Mouse (Mus musculus): ENCODE measurements around the gene Mcub. TPM values are rescaled to one million over a fixed set of nuclear protein-coding genes. Genes with fewer than 3 reads are reported as not detected.

Gene Mcub
- polyA plus RNA-seq, 1 experiment from 2014 or later: 4.1 TPM

DNA sequence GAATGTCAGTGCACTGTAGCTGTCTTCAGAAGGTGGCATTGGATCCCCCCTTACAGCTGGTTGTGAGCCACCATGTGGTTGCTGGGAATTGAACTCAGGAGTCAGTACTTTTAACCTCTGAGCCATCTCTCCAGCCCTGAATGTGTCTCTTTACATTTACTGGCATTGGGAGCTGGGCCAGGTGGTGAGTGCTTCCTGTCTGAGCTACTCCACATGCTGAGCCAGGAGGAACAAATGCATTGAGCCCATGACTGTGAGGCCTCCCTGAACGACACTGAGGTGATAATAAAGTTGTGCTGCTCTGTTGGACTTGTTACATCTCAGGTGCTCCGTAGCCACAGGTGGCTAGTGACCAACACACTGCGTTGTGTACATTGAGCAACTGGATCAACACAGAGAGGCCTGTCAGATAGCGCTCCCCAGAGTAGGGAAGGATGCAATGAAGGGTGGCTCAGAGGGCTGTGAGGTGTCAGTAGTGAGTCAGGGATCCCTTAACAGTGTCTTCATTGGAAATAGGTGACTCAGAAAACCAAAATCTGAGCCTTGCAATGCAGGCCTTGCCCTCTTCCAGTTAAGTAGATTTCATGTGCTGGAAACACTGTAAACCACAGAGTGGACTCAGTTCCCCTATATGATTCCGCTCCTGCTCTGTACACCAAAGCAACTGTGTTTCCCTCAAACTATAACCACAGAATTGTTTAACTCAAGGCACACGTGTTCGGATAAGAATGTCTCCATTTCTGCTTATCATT is 65.4 kb downstream of the Mcub start:
- 65% methylated on average over 7 of the region's 7 CpGs for WGBS
- no peaks in the 10 kb centered on the region for H3K9me3 ChIP-seq (ENCODE audit: control insufficient read depth)
- peaks cover 10% of the 10 kb centered on the region for H3K4me1 ChIP-seq (replicated peaks; ENCODE audit: control insufficient read depth, insufficient read depth, low read length)
- no peak overlapping the region for H3K27ac ChIP-seq (ENCODE audit: low read depth, low read length)
- no peak overlapping the region; the same call in 1 of the 2 replicates for H3K4me2 ChIP-seq (replicated peaks; ENCODE audit: low read depth)
- no peak for ATAC-seq
- H3K27me3 ChIP-seq (replicated peaks; ENCODE audit: control insufficient read depth, insufficient read depth, low read length): no peaks in the 10 kb centered on the region
- no peak overlapping the region for H3K9ac ChIP-seq (ENCODE audit: low read depth, low read length)
- no peak overlapping the region for H3K4me3 ChIP-seq (ENCODE audit: low read depth, low read length)
- TF ChIP-seq CTCF (IDR thresholded peaks at IDR 0.05; ENCODE audit: low read depth): no peak
- peaks cover 22% of the 10 kb centered on the region for H3K36me3 ChIP-seq (ENCODE audit: control insufficient read depth, insufficient read depth)

DNA sequence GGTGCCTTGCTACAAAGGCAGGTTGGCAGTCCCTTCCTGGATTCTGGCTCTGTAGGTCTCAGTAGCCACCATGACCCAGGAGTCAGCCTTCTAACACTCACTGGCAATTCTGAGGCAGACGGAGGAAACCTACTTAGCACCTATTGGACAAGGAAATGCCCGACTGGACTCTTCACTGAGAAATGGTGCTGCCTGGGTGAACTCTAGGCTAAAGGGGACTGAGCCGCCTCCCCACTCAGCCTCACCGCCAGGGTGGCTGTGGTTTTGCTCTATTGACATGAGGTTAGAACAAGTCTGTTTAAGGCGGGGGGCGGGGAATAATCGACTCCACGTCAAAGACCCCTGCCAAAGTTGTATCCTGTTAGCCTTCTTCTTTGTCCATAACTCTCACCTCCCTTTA is 66.1 kb downstream of the Mcub start:
- H3K27me3 ChIP-seq (replicated peaks; ENCODE audit: control insufficient read depth, insufficient read depth, low read length): no peaks in the 10 kb centered on the region
- no peak for TF ChIP-seq CTCF (IDR thresholded peaks at IDR 0.05; ENCODE audit: low read depth)
- 65% methylated on average over 8 of the region's 8 CpGs for WGBS
- peaks cover 16% of the 10 kb centered on the region; the same call in 1 of the 2 replicates for H3K36me3 ChIP-seq (ENCODE audit: control insufficient read depth, insufficient read depth)
- no peaks in the 10 kb centered on the region for H3K9me3 ChIP-seq (ENCODE audit: control insufficient read depth)
- no peak overlapping the region for H3K27ac ChIP-seq (ENCODE audit: low read depth, low read length)
- no peak overlapping the region for H3K4me3 ChIP-seq (ENCODE audit: low read depth, low read length)
- no peak for ATAC-seq
- H3K4me1 ChIP-seq (replicated peaks; ENCODE audit: control insufficient read depth, insufficient read depth, low read length): peaks cover 10% of the 10 kb centered on the region
- H3K9ac ChIP-seq (ENCODE audit: low read depth, low read length): no peak overlapping the region
- peak overlapping the region; percentile 81 for H3K4me2 ChIP-seq (replicated peaks; ENCODE audit: low read depth)

DNA sequence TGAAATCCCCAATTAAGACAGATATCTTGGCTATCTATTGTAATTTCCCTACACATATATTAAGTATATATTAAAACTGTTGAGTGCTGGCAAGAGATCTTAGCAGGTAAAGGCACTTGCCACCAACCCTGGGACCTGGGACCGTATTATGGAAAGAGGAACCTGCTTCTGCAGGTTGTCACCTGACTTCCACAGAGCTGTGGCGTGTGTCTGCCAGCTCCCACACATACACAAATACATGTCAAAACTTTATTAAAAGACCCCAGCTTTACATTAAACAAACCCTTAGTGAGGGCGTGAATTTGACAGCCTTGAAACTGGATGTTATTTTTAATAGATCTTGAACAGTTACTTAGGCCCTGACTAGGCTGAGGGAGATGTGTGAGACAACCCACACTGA is 66.6 kb downstream of the Mcub start:
- WGBS: 76% methylated on average over 3 of the region's 3 CpGs
- H3K27ac ChIP-seq (ENCODE audit: low read depth, low read length): no peak overlapping the region
- H3K4me2 ChIP-seq (replicated peaks; ENCODE audit: low read depth): peak overlapping the region; percentile 81

GRCm38 (mm10) chr3:129901271-129901809 is 68.7 kb downstream of the Mcub start, which contains the start of gene Casp6:
Casp6 (plus strand) TSS chr3:129901425.
- Histone ChIP-seq H3K36me3 (ENCODE audit: control insufficient read depth, insufficient read depth) (peaks cover 9% of the 10 kb centered on the region; the same call in 1 of the 2 replicates), H3K9me3 (ENCODE audit: control insufficient read depth) (no peaks in the 10 kb centered on the region), H3K4me3 (ENCODE audit: low read depth, low read length) (peak within 1 kb of the TSS; percentile 70), H3K4me2 (replicated peaks; ENCODE audit: low read depth) (peak within 1 kb of the TSS; percentile 81), H3K9ac (ENCODE audit: low read depth, low read length) (peak within 1 kb of the TSS; percentile 64), H3K4me1 (replicated peaks; ENCODE audit: control insufficient read depth, insufficient read depth, low read length) (peaks cover 10% of the 10 kb centered on the region), H3K27ac (ENCODE audit: low read depth, low read length) (peak within 1 kb of the TSS; percentile 73), H3K27me3 (replicated peaks; ENCODE audit: control insufficient read depth, insufficient read depth, low read length) (no peaks in the 10 kb centered on the region)
- TF ChIP-seq CTCF (IDR thresholded peaks at IDR 0.05; ENCODE audit: low read depth): 0 out of 2 replicates have a peak, but pooled peaks have one; percentile 15
- ATAC-seq: peak; percentile 93
- under 1% methylated on average over 33 of the region's 34 CpGs for WGBS

More for the DNA sequence above, 66.6 kb downstream of the Mcub start:
- no peaks in the 10 kb centered on the region for H3K9me3 ChIP-seq (ENCODE audit: control insufficient read depth)
- no peak overlapping the region for H3K4me3 ChIP-seq (ENCODE audit: low read depth, low read length)
- H3K27me3 ChIP-seq (replicated peaks; ENCODE audit: control insufficient read depth, insufficient read depth, low read length): no peaks in the 10 kb centered on the region
- peaks cover 11% of the 10 kb centered on the region; the same call in 1 of the 2 replicates for H3K36me3 ChIP-seq (ENCODE audit: control insufficient read depth, insufficient read depth)
- no peak for ATAC-seq
- no peak overlapping the region for H3K9ac ChIP-seq (ENCODE audit: low read depth, low read length)
- H3K4me1 ChIP-seq (replicated peaks; ENCODE audit: control insufficient read depth, insufficient read depth, low read length): peaks cover 10% of the 10 kb centered on the region
- no peak for TF ChIP-seq CTCF (IDR thresholded peaks at IDR 0.05; ENCODE audit: low read depth)

DNA sequence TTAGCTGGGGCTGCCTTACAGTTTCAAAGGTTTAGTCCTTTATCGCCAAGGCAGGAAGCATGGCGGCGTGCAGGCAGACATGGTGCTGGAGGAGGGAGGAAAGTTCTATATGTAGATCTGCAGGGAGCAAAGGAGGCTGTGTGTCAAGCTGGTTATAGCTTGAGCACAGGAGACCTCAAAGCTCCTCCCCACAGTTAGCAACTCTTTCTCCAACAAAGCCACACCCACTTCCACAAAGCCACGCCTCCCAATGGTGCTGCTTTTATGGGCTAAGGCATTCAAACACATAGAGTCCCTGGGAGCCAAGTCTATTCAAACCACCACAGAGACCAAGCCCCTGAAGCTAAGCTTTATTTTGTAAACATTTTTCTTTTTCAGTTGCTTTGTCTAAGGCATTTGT is 71.1 kb downstream of the Mcub start:
- Histone ChIP-seq H3K9me3 (ENCODE audit: control insufficient read depth) (no peaks in the 10 kb centered on the region), H3K4me1 (replicated peaks; ENCODE audit: control insufficient read depth, insufficient read depth, low read length) (peaks cover 10% of the 10 kb centered on the region), H3K4me3 (ENCODE audit: low read depth, low read length) (no peak overlapping the region), H3K36me3 (ENCODE audit: control insufficient read depth, insufficient read depth) (peaks cover 9% of the 10 kb centered on the region; the same call in 1 of the 2 replicates), H3K27ac (ENCODE audit: low read depth, low read length) (no peak overlapping the region), H3K4me2 (replicated peaks; ENCODE audit: low read depth) (no peak overlapping the region), H3K9ac (ENCODE audit: low read depth, low read length) (no peak overlapping the region), H3K27me3 (replicated peaks; ENCODE audit: control insufficient read depth, insufficient read depth, low read length) (no peaks in the 10 kb centered on the region)
- no peak for ATAC-seq
- no peak for TF ChIP-seq CTCF (IDR thresholded peaks at IDR 0.05; ENCODE audit: low read depth)
- WGBS: 52% methylated on average over 4 of the region's 4 CpGs

GRCm38 (mm10) chr3:129896591-129896990 is 73.4 kb downstream of the Mcub start:
- Histone ChIP-seq H3K4me3 (ENCODE audit: low read depth, low read length) (no peak overlapping the region), H3K9me3 (ENCODE audit: control insufficient read depth) (no peaks in the 10 kb centered on the region), H3K36me3 (ENCODE audit: control insufficient read depth, insufficient read depth) (peaks cover 19% of the 10 kb centered on the region), H3K4me1 (replicated peaks; ENCODE audit: control insufficient read depth, insufficient read depth, low read length) (no peaks in the 10 kb centered on the region), H3K4me2 (replicated peaks; ENCODE audit: low read depth) (no peak overlapping the region), H3K27me3 (replicated peaks; ENCODE audit: control insufficient read depth, insufficient read depth, low read length) (no peaks in the 10 kb centered on the region), H3K27ac (ENCODE audit: low read depth, low read length) (no peak overlapping the region), H3K9ac (ENCODE audit: low read depth, low read length) (no peak overlapping the region)
- ATAC-seq: no peak
- WGBS: 19% methylated on average over 6 of the region's 6 CpGs
- no peak for TF ChIP-seq CTCF (IDR thresholded peaks at IDR 0.05; ENCODE audit: low read depth)
